Mouse (Mus musculus) lung, postnatal 10 days (tissue): Measurements from ENCODE around the gene Hba-a2.

Experiments used
- DNase-seq: peaks from one replicate; pipeline ENCODE4 v3.0.0; 2021

Gene Hba-a2

DNA sequence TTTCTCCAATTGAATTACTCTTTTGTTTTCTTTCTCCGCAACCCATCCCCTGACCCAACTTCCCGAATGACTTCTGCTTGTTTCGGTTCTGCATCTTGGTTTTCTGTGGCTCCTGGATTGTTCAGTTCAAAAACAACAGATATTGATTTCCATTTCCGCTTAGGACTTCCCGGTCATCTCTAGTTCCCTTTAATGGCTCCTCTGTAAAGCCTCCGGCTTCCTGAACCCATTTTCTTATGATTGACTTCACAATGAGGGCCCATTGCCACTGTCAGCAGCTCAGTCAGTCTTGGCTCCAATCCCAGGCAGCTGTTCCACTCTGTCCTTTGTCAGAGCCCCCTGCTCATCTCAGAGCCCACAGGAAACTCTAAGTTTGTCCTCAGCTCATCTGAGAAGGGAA, 34.8 kb downstream of the Hba-a2 start:
- DNase-seq = peak; percentile 71

DNA sequence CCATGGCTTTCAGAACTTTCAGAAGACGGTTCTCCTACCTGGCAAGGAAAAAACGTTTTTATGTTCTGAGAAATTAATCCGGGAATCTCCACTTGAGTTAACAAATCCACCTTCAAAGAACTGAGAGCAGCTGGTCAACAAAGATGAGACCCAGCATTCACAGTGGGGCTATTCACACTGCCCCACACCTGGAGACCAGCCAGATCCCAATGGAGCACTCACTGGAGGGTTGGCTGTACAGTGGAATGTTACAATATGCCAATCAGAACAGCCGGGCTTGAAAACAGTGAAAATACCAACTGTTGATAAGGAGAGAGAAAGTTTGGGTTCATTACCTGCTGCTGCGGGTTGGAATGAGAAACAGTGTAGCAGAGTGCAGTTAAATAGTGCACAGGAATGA, 35.6 kb downstream of the Hba-a2 start:
- no peak for DNase-seq

DNA sequence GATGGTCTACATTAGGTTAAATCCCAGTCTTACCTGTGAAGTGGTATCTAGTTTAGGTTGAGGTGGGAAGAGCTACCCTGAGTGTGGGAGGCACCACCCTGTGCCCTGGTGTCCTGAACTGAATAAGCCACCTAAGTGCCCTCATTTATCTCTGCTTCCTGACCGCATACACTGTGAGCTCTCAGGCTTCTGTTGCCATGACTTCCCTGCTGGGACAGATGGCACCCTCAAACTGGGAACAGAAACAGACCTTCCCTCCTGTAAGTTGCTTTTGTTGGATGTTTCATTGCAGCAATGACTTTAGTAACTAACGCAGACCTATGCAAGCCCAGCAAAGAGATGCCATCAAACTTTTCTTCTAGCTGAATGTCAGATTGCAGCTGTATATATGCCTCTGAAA, 36.9 kb downstream of the Hba-a2 start:
- no peak for DNase-seq

DNA sequence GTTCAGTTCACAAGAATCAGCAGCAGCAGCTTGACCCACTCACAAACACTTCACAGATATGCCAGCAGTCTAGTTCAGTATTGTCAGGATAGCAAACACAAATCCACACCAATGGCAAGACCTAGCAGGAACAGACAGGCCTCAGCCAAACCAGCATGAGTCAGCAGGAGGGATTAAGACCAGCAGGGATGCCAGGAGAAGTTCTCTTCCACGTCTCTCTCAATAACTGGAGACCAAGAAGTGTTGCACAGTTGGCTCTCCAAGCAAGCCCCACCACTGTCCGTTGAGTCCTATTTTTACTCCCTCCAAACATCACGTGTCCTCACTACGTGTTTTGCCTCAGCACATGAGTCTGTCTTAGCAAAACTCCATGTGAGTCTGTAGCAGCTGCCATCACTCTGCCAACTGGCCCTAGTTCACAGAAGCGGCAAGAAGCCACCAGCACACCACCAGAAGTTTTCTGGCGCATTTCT, 40.2 kb downstream of the Hba-a2 start:
- peak; percentile 75 for DNase-seq

DNA sequence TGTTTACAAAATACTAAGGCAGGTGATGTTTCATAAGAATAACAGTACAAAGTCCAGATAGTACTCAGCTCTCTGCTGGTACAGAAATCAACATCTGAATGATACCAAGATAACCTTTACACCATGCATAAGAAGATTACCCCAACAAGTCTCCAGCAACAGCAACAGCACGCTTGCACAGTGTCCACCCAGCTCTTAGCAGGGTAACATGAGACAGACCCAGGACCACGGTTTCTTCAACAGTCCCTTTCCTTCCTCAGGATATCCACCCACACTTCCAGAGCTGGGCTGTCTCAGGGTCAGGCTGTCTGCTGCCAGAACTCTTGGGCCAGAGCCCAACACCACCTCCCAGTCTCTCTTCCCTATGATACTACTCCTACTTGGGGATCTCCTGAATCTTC, 42.8 kb downstream of the Hba-a2 start:
- peak; percentile 59 for DNase-seq

DNA sequence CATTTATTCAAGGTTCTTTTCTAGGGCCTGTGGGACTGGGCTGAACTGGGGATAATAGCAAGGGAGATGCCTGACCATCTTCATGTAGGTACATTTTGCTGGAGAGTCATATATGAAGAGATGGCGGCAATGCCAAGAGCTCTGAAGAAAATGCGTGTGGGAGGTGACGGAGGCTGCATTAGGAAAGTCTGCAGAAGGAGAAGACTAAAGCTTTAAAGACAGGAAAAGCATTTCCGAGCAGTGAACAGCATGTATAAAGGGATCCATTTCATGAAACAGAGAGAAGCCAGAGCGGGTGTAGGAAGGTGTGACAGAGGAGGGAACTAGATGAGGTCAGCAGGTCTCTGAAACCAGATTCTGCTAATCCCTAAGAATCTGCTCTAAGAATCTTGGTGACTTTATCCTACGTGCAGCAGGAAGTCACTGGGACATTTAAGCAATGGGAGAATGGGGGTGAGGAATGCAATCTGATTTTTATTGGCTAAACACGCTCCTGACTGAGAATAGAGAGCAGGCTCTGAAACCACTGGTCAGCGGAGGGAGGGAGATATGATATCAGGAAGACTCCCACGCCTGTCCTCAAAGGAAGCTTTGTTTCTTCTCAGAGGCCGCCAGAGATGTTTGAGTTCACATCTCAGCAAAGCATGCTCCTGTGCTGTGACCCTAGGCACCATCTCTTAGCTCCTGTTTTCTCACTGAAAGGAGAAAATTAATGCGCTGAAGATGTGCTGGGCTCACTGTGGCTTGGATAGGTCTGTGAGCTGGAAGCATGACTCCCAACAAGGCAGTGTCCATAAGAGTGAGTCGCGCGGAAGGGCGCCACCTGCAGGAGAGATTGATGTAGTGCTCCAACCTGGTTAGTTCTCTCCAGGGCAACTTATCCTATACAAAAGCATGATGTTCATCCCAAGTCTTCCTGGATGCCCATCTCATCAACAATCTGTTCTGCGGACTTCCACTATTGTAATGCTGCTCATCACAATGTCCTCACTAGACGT, 44.5 kb downstream of the Hba-a2 start:
- peak; percentile 63 for DNase-seq

DNA sequence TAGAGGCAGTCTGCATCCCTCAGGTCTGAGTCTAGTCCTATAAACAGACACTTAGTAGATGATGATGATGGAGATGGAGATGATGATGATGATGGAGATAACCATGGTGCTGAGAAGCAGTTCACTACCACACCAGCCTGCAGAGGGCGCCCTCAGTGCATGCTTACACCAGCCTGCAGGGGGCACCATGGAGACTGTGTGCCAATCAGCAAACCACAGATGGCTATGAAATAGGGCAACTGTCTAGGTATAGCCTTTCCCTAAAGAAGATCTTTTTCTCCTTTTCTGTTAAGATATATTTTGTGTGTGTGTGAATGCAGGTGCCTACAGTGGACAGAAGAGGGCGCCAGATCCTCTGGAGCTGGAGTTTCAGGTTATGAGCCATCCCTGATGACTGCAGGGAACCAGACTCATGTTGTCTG, 46.5 kb downstream of the Hba-a2 start:
- DNase-seq = peak; percentile 67

DNA sequence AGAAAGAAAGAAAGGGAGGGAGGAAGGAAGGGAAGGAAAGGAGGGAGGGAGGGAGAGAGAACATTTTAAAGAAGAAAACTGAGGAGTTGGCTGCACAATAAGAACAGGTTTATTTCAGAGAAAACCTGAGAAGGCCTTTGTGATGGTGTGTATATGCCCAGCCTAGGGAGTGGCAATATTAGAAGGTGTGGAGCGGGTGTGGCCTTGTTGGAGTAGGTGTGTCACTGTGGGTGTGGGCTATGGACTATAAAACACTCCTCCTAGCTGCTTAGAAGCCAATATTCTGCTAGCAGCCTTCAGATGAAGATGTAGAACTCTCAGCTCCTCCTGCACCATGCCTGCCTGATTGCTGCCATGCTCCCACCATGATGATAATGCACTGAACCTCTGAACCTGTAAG, 47.1 kb downstream of the Hba-a2 start:
- no peak for DNase-seq

DNA sequence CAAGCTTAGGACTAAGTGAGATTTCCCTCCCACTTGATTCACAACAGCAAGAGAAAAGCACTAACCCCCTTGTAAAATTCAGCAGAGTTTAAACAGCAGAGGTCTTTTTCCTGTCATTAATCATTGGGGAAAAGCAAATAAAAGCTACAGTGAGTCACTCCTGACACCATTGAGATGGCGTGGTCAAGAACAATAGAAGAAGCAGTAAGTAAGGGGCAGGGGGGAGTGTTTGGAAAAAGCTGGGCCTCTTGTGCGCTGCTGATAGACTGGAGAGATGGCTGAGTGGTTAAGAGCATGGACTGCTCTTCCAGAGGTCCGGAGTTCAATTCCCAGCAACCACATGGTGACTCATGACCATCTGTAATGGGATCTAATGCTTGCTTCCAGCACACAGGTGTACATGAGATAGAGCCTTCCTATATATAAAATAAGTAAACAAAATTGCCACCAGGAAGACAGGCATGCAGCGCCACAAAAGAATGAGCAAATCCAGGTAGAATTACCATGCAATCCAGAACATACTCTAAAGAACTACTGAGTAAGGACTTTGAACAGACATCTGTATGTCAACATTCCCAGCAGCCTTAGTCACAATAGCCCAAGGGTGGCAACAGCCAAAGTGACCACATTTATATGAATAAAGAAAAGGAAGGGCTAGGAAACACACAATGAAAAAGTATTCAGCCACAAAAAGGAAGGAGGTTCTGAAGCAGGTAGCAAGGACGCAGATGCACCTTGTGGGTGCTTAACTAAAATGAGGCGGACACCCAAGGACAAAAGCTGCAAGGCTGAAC, 49.4 kb downstream of the Hba-a2 start:
- no peak for DNase-seq
